9 mouse cellular contexts compared by ENCODE assay signal in genomic region chr8:84569921-84570673, GRCm38 (mm10).
DNase-seq lines count a peak whose midpoint lies in the region; ATAC-seq and TF ChIP-seq lines count a peak whose summit lies in the region.
"Had no signal": no experiment of that assay in that cellular context is flagged by ENCODE, and none has a peak within 500 bp of the region (broad histone marks: within the 10 kb centered on the region; RNA-seq: fewer than 3 reads in every experiment).

No protein-coding gene starts in this region.

- H3K4me3 ChIP-seq in heart, embryonic 13.5 days: no peak overlapping the region
- peak overlapping the region; percentile 54 for H3K4me3 ChIP-seq in E14TG2a.4 (replicated peaks; ENCODE audit: low read length)
- H3K4me3 ChIP-seq in limb, embryonic 14.5 days (replicated peaks; ENCODE audit: low read length): 0 out of 2 replicates have a peak overlapping the region, but pooled peaks have one; percentile 0
- H3K4me3 ChIP-seq: neural tube, embryonic 13.5 days had no signal

- TF ChIP-seq CTCF in E14TG2a.4 (conservative IDR thresholded peaks at IDR 0.05; ENCODE audit: low read length): peak; percentile 34

- peak overlapping the region; percentile 51 for H3K4me2 ChIP-seq in heart, embryonic 13.5 days
- 0 out of 2 replicates have a peak overlapping the region, but pooled peaks have one; percentile 8 for H3K4me2 ChIP-seq in limb, embryonic 14.5 days (replicated peaks; ENCODE audit: low read depth, low read length, severe bottlenecking)
- H3K4me2 ChIP-seq: neural tube, embryonic 13.5 days had no signal

- 24% methylated on average over 25 of the region's 25 CpGs for WGBS in heart, embryonic 13.5 days
- WGBS in limb, embryonic 14.5 days: 29% methylated on average over 25 of the region's 25 CpGs

- H3K36me3 ChIP-seq in heart, embryonic 13.5 days: no peaks in the 10 kb centered on the region
- H3K36me3 ChIP-seq in E14TG2a.4 (ENCODE audit: insufficient read depth, low read length): peaks cover 41% of the 10 kb centered on the region
- H3K36me3 ChIP-seq in limb, embryonic 14.5 days (ENCODE audit: control insufficient read depth, insufficient read depth, low read length): no peaks in the 10 kb centered on the region

- H3K9ac ChIP-seq in heart, embryonic 13.5 days: no peak overlapping the region
- 0 out of 2 replicates have a peak overlapping the region, but pooled peaks have one; percentile 25 for H3K9ac ChIP-seq in limb, embryonic 14.5 days (ENCODE audit: low read depth, low read length, severe bottlenecking)
- H3K9ac ChIP-seq: neural tube, embryonic 13.5 days had no signal

- DNase-seq in heart, postnatal 14 days: no peak
- DNase-seq in c-Kit-positive CD71-positive TER-119-negative erythroid progenitor cells, embryonic 14.5 days (ENCODE audit: low read depth): peak; percentile 28
- peak; percentile 22 for DNase-seq in limb, embryonic 14.5 days (ENCODE audit: low spot score)
- no peak for DNase-seq in ovary, adult 18-20 months (ENCODE audit: low spot score)
- DNase-seq in adrenal gland, postnatal 36 days: no peak

- intact Hi-C loops in heart, postnatal 14 days (cut with DNase I): loop anchor here (5.0 kb wide), 1 partner anchor 208 kb away; no protein-coding TSS in a partner anchor

- no peaks in the 10 kb centered on the region for H3K4me1 ChIP-seq in heart, embryonic 13.5 days
- peaks cover 49% of the 10 kb centered on the region for H3K4me1 ChIP-seq in E14TG2a.4 (replicated peaks; ENCODE audit: low read depth, low read length)
- no peaks in the 10 kb centered on the region for H3K4me1 ChIP-seq in limb, embryonic 14.5 days (ENCODE audit: control insufficient read depth, insufficient read depth, low read length)
- H3K4me1 ChIP-seq: neural tube, embryonic 13.5 days had no signal

- no peaks in the 10 kb centered on the region for H3K9me3 ChIP-seq in heart, embryonic 13.5 days
- H3K9me3 ChIP-seq in E14TG2a.4 (ENCODE audit: low read length): no peaks in the 10 kb centered on the region
- no peaks in the 10 kb centered on the region for H3K9me3 ChIP-seq in limb, embryonic 14.5 days (ENCODE audit: control insufficient read depth, low read length)
- H3K9me3 ChIP-seq: neural tube, embryonic 13.5 days had no signal

- peaks cover 50% of the 10 kb centered on the region for H3K27me3 ChIP-seq in heart, embryonic 13.5 days (replicated peaks)
- H3K27me3 ChIP-seq in E14TG2a.4 (ENCODE audit: insufficient read depth, low read length): 0 out of 2 replicates have a peak, but pooled peaks cover 13% of the 10 kb centered on the region
- H3K27me3 ChIP-seq in limb, embryonic 14.5 days (ENCODE audit: control insufficient read depth, insufficient read depth, low read length): no peaks in the 10 kb centered on the region
- H3K27me3 ChIP-seq: neural tube, embryonic 13.5 days had no signal

- TF ChIP-seq POLR2A in limb, embryonic 14.5 days (IDR thresholded peaks at IDR 0.05; ENCODE audit: borderline replicate concordance, extremely low read depth, insufficient read depth, insufficient read length): no peak

- H3K27ac ChIP-seq in heart, embryonic 13.5 days (replicated peaks): no peak overlapping the region
- H3K27ac ChIP-seq in limb, embryonic 14.5 days (replicated peaks; ENCODE audit: low read depth, low read length): no peak overlapping the region
- H3K27ac ChIP-seq: neural tube, embryonic 13.5 days had no signal

- ATAC-seq in heart, embryonic 13.5 days (ENCODE audit: extremely low read depth, insufficient number of reproducible peaks, low FRiP score, low TSS enrichment): no peak
- ATAC-seq in limb, embryonic 14.5 days (ENCODE audit: low FRiP score, low read depth): no peak
- ATAC-seq in granulocyte monocyte progenitor cell, adult 5-6 weeks (replicated peaks; ENCODE audit: poor library complexity, severe bottlenecking): no peak

Comparison
In these comparisons a context has a peak if more than half of its experiments do, and no peak if none do; other contexts are left out.
1. DNase-seq: peak in c-Kit-positive CD71-positive TER-119-negative erythroid progenitor cells, embryonic 14.5 days (single experiment) and limb, embryonic 14.5 days (single experiment); none in heart, postnatal 14 days (0 of 2), ovary, adult 18-20 months (single experiment) and adrenal gland, postnatal 36 days (0 of 2).